Mouse (Mus musculus) brain, embryonic 18.5 days (tissue): ENCODE data around the gene Abhd17c.
A peak's percentile ranks its signal among the peaks of the same experiment; 100 is the strongest.

Experiments
- DNase-seq: peaks from one replicate; pipeline ENCODE4 v3.0.0-alpha.2; 2012; ENCODE audit warnings: low read depth, low spot score

The Abhd17c gene

GRCm38 (mm10) chr7:84119216-84120105 lies 32.2 kb downstream of the Abhd17c start:
- no peak for DNase-seq

- no peak for DNase-seq
Measured at GRCm38 (mm10) chr7:84117543-84118122, 34.1 kb downstream of the Abhd17c start.

- no peak for DNase-seq
Measured at GRCm38 (mm10) chr7:84116621-84117542, 34.8 kb downstream of the Abhd17c start.

GRCm38 (mm10) chr7:84115385-84115784 lies 36.3 kb downstream of the Abhd17c start:
- DNase-seq, result no peak

- DNase-seq, result no peak
Measured at GRCm38 (mm10) chr7:84114775-84115174, 36.9 kb downstream of the Abhd17c start.

- DNase-seq, result no peak
Measured at GRCm38 (mm10) chr7:84113035-84113390, 38.7 kb downstream of the Abhd17c start.

- no peak for DNase-seq
Measured at GRCm38 (mm10) chr7:84112351-84113034, 39.2 kb downstream of the Abhd17c start.

- DNase-seq, result no peak
Measured at GRCm38 (mm10) chr7:84111716-84112350, 39.9 kb downstream of the Abhd17c start.

GRCm38 (mm10) chr7:84106942-84107341 lies 44.8 kb downstream of the Abhd17c start:
- DNase-seq, result no peak

- no peak for DNase-seq
Measured at GRCm38 (mm10) chr7:84102589-84102988, 49.1 kb downstream of the Abhd17c start.

- DNase-seq, result no peak
Measured at GRCm38 (mm10) chr7:84100672-84101071, 51.0 kb downstream of the Abhd17c start.

- DNase-seq, result no peak
Measured at GRCm38 (mm10) chr7:84098098-84098497, 53.6 kb downstream of the Abhd17c start.

GRCm38 (mm10) chr7:84096501-84096900 lies 55.2 kb downstream of the Abhd17c start:
- no peak for DNase-seq

- no peak for DNase-seq
Measured at GRCm38 (mm10) chr7:84090793-84091192, 60.9 kb downstream of the Abhd17c start.

GRCm38 (mm10) chr7:84089777-84090176 lies 61.9 kb downstream of the Abhd17c start:
- DNase-seq, result no peak

GRCm38 (mm10) chr7:84088971-84089370 lies 62.7 kb downstream of the Abhd17c start:
- DNase-seq, result no peak

- no peak for DNase-seq
Measured at GRCm38 (mm10) chr7:84088191-84088590, 63.5 kb downstream of the Abhd17c start.

- DNase-seq, result peak; percentile 46
Measured at GRCm38 (mm10) chr7:84086039-84086829, 65.5 kb downstream of the Abhd17c start, which contains the start of gene Cemip. Cemip (minus strand) TSS chr7:84086502.

GRCm38 (mm10) chr7:84085049-84085945 lies 66.4 kb downstream of the Abhd17c start:
- DNase-seq, result no peak
